Mouse (Mus musculus): ENCODE results near the gene Pank2. TPM values are rescaled to one million over a fixed set of nuclear protein-coding genes. Genes with fewer than 3 reads are reported as not detected.
A peak's percentile ranks its signal among the peaks of the same experiment; 100 is the strongest.

Pank2 gene
- polyA plus RNA-seq (2012; rRNA removed) = 35.6 and 36.7 TPM in 2 replicates

- Histone ChIP-seq H3K27me3 (ENCODE audit: control insufficient read depth, insufficient read depth, low read length) (no peaks in the 10 kb centered on the region), H3K4me1 (ENCODE audit: control insufficient read depth, insufficient read depth, low read length) (no peaks in the 10 kb centered on the region; the same call in 1 of the 2 replicates), H3K4me3 (replicated peaks; ENCODE audit: insufficient read depth, low read depth, low read length) (peak within 1 kb of the TSS; percentile 84), H3K27ac (ENCODE audit: insufficient read depth, low read length) (peak within 1 kb of the TSS; percentile 74)
- under 1% methylated on average over 47 of the region's 49 CpGs for WGBS
- DNase-seq = peak; percentile 98 to 99
- TF ChIP-seq POLR2A (IDR thresholded peaks at IDR 0.05; ENCODE audit: borderline replicate concordance, insufficient read depth, low read length) (peak; percentile 76), CTCF (IDR thresholded peaks at IDR 0.05; ENCODE audit: borderline replicate concordance, insufficient read depth, low read depth, low read length) (no peak)
Observed at GRCm38 (mm10) chr2:131262213-131262672, at the start of gene Pank2. Gene Pank2, plus strand, starts transcription at chr2:131262495.

GRCm38 (mm10) chr2:131213773-131214172 lies 48.5 kb upstream of the Pank2 start:
- H3K4me1 ChIP-seq (ENCODE audit: control insufficient read depth, insufficient read depth, low read length) = peaks cover 7% of the 10 kb centered on the region

GRCm38 (mm10) chr2:131215941-131216858 lies 46.1 kb upstream of the Pank2 start:
- TF ChIP-seq POLR2A (IDR thresholded peaks at IDR 0.05; ENCODE audit: borderline replicate concordance, insufficient read depth, low read length) (no peak), CTCF (IDR thresholded peaks at IDR 0.05; ENCODE audit: borderline replicate concordance, insufficient read depth, low read depth, low read length) (no peak)

More at GRCm38 (mm10) chr2:131213773-131214172, 48.5 kb upstream of the Pank2 start:
- Histone ChIP-seq H3K4me3 (replicated peaks; ENCODE audit: insufficient read depth, low read depth, low read length) (no peak overlapping the region), H3K27me3 (ENCODE audit: control insufficient read depth, insufficient read depth, low read length) (no peaks in the 10 kb centered on the region), H3K27ac (ENCODE audit: insufficient read depth, low read length) (no peak overlapping the region; the same call in 1 of the 2 replicates)
- no peak for DNase-seq
- no peak for TF ChIP-seq POLR2A (IDR thresholded peaks at IDR 0.05; ENCODE audit: borderline replicate concordance, insufficient read depth, low read length)
- no peak for TF ChIP-seq CTCF (IDR thresholded peaks at IDR 0.05; ENCODE audit: borderline replicate concordance, insufficient read depth, low read depth, low read length)
- WGBS = 49% methylated on average over 7 of the region's 7 CpGs

GRCm38 (mm10) chr2:131220030-131220429 lies 42.3 kb upstream of the Pank2 start:
- no peak overlapping the region for H3K4me3 ChIP-seq (replicated peaks; ENCODE audit: insufficient read depth, low read depth, low read length)
- no peaks in the 10 kb centered on the region for H3K4me1 ChIP-seq (ENCODE audit: control insufficient read depth, insufficient read depth, low read length)
- H3K27ac ChIP-seq (ENCODE audit: insufficient read depth, low read length) = no peak overlapping the region
- TF ChIP-seq CTCF (IDR thresholded peaks at IDR 0.05; ENCODE audit: borderline replicate concordance, insufficient read depth, low read depth, low read length) = no peak
- TF ChIP-seq POLR2A (IDR thresholded peaks at IDR 0.05; ENCODE audit: borderline replicate concordance, insufficient read depth, low read length) = no peak
- no peak for DNase-seq
- H3K27me3 ChIP-seq (ENCODE audit: control insufficient read depth, insufficient read depth, low read length) = no peaks in the 10 kb centered on the region
- WGBS = 85% methylated on average over 4 of the region's 4 CpGs

More at GRCm38 (mm10) chr2:131215941-131216858, 46.1 kb upstream of the Pank2 start:
- H3K27me3 ChIP-seq (ENCODE audit: control insufficient read depth, insufficient read depth, low read length) = no peaks in the 10 kb centered on the region
- H3K4me3 ChIP-seq (replicated peaks; ENCODE audit: insufficient read depth, low read depth, low read length) = no peak overlapping the region
- H3K4me1 ChIP-seq (ENCODE audit: control insufficient read depth, insufficient read depth, low read length) = peaks cover 7% of the 10 kb centered on the region
- no peak overlapping the region for H3K27ac ChIP-seq (ENCODE audit: insufficient read depth, low read length)
- no peak for DNase-seq
- 66% methylated on average over 7 of the region's 7 CpGs for WGBS

GRCm38 (mm10) chr2:131221853-131222515 lies 40.3 kb upstream of the Pank2 start:
- DNase-seq = no peak
- Histone ChIP-seq H3K27ac (ENCODE audit: insufficient read depth, low read length) (no peak overlapping the region), H3K4me1 (ENCODE audit: control insufficient read depth, insufficient read depth, low read length) (no peaks in the 10 kb centered on the region), H3K27me3 (ENCODE audit: control insufficient read depth, insufficient read depth, low read length) (no peaks in the 10 kb centered on the region), H3K4me3 (replicated peaks; ENCODE audit: insufficient read depth, low read depth, low read length) (no peak overlapping the region)
- 61% methylated on average over 3 of the region's 3 CpGs for WGBS
- TF ChIP-seq POLR2A (IDR thresholded peaks at IDR 0.05; ENCODE audit: borderline replicate concordance, insufficient read depth, low read length) (no peak), CTCF (IDR thresholded peaks at IDR 0.05; ENCODE audit: borderline replicate concordance, insufficient read depth, low read depth, low read length) (no peak)

GRCm38 (mm10) chr2:131222562-131222961 lies 39.7 kb upstream of the Pank2 start:
- Histone ChIP-seq H3K27me3 (ENCODE audit: control insufficient read depth, insufficient read depth, low read length) (no peaks in the 10 kb centered on the region), H3K27ac (ENCODE audit: insufficient read depth, low read length) (no peak overlapping the region), H3K4me1 (ENCODE audit: control insufficient read depth, insufficient read depth, low read length) (no peaks in the 10 kb centered on the region), H3K4me3 (replicated peaks; ENCODE audit: insufficient read depth, low read depth, low read length) (no peak overlapping the region)
- WGBS = 35% methylated on average over 5 of the region's 5 CpGs
- no peak for DNase-seq
- no peak for TF ChIP-seq POLR2A (IDR thresholded peaks at IDR 0.05; ENCODE audit: borderline replicate concordance, insufficient read depth, low read length)
- no peak for TF ChIP-seq CTCF (IDR thresholded peaks at IDR 0.05; ENCODE audit: borderline replicate concordance, insufficient read depth, low read depth, low read length)

GRCm38 (mm10) chr2:131223569-131223968 lies 38.7 kb upstream of the Pank2 start:
- Histone ChIP-seq H3K27ac (ENCODE audit: insufficient read depth, low read length) (no peak overlapping the region), H3K27me3 (ENCODE audit: control insufficient read depth, insufficient read depth, low read length) (no peaks in the 10 kb centered on the region), H3K4me3 (replicated peaks; ENCODE audit: insufficient read depth, low read depth, low read length) (no peak overlapping the region), H3K4me1 (ENCODE audit: control insufficient read depth, insufficient read depth, low read length) (no peaks in the 10 kb centered on the region)
- 83% methylated on average over 1 of the region's 1 CpGs for WGBS
- TF ChIP-seq POLR2A (IDR thresholded peaks at IDR 0.05; ENCODE audit: borderline replicate concordance, insufficient read depth, low read length) (no peak), CTCF (IDR thresholded peaks at IDR 0.05; ENCODE audit: borderline replicate concordance, insufficient read depth, low read depth, low read length) (no peak)
- no peak for DNase-seq
